Mouse (Mus musculus): ENCODE results near the gene Tram2.

The Tram2 gene

GRCm38 (mm10) chr1:21010282-21010800, 68.7 kb downstream of the Tram2 start:
- DNase-seq (ENCODE audit: low spot score) = no peak

DNA sequence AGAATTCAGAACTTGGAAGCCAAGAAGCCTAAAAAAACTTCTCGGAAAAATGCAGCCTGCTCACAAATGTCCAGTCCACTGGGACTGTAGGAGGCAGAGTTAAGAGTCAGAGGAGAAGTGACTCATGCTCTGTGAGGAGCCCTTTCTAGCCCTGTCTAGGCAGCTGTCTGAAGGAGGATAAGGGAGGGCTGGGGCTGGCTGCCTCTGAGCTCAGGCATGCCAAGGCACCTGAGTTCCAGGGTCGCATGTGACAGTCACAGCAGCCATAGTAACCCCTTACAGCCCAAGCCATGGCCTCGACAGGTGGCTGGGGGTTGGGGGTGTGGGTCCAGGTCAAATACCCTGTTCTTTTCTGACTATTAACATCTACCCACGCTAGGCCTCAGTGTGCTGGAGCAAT, 70.1 kb downstream of the Tram2 start:
- no peak for DNase-seq (ENCODE audit: low spot score)

- no peak for DNase-seq (ENCODE audit: low spot score)
Measured at GRCm38 (mm10) chr1:21007941-21008701, 70.9 kb downstream of the Tram2 start.

- DNase-seq (ENCODE audit: low spot score) = no peak
Measured at GRCm38 (mm10) chr1:21006775-21007174, 72.3 kb downstream of the Tram2 start.

- DNase-seq (ENCODE audit: low spot score) = no peak
Measured at GRCm38 (mm10) chr1:21004596-21004995, 74.4 kb downstream of the Tram2 start.

GRCm38 (mm10) chr1:21002246-21003142, 76.5 kb downstream of the Tram2 start:
- DNase-seq (ENCODE audit: low spot score) = no peak

GRCm38 (mm10) chr1:20997881-20998389, 81.1 kb downstream of the Tram2 start:
- DNase-seq (ENCODE audit: low spot score) = no peak

DNA sequence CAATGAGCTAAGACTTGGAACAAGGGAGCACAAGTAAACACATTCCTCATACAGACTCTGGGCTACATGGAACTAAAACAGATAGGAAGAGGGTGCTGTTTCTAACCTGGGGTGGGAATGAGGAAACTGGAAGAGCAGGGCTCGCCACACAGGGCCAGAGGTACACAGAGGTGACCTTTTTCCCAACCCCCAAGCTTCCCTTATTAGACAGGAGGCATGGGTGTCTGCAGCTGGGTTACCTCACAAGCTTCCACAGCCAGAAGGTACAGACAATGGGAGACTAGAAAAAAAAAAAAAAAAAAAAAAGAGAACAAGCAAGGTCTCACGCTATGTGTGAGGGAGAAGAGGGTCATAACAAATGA, 81.7 kb downstream of the Tram2 start:
- no peak for DNase-seq (ENCODE audit: low spot score)

- DNase-seq (ENCODE audit: low spot score) = no peak
Measured at GRCm38 (mm10) chr1:20996603-20997327, 82.3 kb downstream of the Tram2 start.

DNA sequence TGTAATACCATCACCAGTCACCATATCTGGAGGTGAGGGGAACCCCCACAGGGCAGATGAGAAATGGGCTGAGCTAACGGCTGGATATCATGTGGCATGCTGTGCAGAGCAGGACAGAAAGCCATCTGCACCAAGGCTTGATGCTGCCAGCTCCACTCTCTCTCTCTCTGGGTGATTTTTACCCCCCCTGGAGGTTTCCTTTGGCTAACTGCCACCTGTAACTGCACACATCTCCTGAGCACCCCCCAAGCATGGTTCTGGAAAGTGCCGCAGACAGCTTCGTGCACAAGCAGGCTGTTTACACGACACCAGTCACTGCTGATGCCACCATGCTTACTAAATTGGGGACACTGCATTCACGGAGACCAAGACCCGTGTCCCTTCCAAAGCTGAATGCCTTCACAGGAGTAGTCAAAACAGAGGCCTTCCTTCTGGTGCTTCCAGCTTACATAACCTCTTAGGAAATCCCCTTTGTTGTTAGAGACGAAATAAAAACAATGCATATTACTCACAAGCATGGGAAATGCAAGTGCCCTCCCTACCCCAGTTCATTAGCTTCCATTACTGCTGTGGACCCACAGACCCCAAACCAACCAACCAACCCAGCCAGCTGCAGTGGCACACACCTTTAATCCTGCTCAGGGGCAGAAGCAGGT, 83.6 kb downstream of the Tram2 start:
- DNase-seq (ENCODE audit: low spot score) = no peak

GRCm38 (mm10) chr1:20994338-20994737, 84.7 kb downstream of the Tram2 start:
- no peak for DNase-seq (ENCODE audit: low spot score)

- DNase-seq (ENCODE audit: low spot score) = no peak
Measured at GRCm38 (mm10) chr1:20993690-20994089, 85.3 kb downstream of the Tram2 start.

DNA sequence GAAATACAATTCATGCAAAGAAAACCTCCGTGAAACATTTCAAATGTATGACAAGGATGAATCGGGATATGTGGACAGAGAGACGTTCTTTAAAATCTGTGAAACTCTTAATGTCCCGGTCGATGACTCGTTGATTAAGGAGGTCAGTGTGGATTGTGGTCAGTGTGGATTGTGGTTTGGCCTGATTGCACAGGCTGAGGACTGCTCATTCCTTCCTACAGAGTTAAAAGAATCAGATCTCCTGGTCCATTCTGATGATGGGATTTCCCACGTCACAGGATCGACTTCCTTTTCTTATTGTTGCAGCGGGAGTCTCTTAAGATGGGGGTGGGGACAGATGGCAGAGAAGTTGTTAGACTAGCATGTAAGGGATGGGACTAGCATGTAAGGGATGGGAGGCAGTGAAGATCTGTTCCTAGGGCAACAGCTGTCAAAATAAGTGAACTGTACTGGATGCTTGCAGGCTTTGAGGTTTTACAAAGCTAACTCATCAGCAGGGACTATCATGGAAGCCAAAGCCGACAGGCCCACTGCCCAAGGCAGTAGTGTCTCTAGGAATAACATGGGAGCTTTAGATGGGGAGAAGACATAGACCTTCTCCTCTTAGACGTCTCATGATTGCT, 89.5 kb downstream of the Tram2 start:
- no peak for DNase-seq (ENCODE audit: low spot score)

DNA sequence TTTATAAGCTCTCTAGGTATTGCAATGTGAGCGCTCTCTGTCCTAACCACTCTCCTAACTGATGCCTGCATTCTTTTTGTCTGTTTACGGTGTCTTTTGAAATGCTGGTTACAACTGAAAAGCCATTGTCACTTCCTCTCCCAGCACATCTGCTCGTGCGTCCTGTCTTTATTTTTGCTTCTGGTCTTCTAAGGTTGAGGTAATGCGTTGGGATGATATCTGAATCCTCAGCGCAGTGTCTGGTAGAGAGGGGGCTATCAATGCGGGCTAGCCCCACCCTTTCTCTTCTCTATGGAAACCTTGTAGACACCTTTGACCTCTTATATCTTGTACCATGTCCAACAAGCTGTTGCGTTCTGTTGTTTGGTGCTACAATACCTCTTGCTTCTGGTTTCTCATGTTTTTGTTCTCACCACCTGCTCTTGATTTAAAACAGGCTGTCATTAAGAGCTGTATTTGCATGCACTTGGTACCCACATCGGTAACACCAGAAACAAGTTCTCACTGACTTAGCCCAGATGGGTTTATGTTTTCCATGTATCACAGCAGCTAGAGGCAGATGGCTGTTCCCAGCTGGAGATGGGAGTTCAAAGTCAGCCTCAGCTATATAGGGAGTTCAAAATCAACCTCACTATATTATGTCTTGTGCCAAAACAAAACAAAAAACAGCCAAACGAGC, 92.5 kb downstream of the Tram2 start:
- DNase-seq (ENCODE audit: low spot score) = no peak

GRCm38 (mm10) chr1:20984582-20984981, 94.4 kb downstream of the Tram2 start:
- no peak for DNase-seq (ENCODE audit: low spot score)

GRCm38 (mm10) chr1:20984103-20984502, 94.9 kb downstream of the Tram2 start:
- no peak for DNase-seq (ENCODE audit: low spot score)

- DNase-seq (ENCODE audit: low spot score) = no peak
Measured at GRCm38 (mm10) chr1:20981764-20982163, 97.3 kb downstream of the Tram2 start.

DNA sequence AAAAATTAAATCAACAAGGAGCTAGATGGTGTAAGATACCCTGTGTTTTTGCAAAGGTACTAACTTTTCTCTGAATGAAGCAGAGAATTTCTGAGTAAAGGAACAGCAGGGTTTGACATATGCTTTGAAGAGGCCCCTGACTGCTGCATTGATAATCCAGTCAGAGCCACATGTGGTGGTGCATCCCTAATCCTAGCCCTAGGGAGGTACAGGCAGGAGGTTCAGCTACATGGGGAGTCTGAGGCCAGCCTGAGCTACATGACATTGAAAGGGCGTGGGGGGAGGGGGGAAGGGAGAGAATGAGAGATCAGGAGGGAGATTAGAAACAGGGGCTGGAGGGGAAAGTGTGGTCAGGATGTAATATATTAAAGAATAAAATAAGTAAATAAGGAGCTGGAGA, 98.5 kb downstream of the Tram2 start:
- no peak for DNase-seq (ENCODE audit: low spot score)

GRCm38 (mm10) chr1:20974341-20975135, 104.5 kb downstream of the Tram2 start:
- DNase-seq (ENCODE audit: low spot score) = no peak

GRCm38 (mm10) chr1:20973389-20973788, 105.6 kb downstream of the Tram2 start:
- no peak for DNase-seq (ENCODE audit: low spot score)

Measured in urinary bladder, postnatal 25 days (tissue).